Comparison of ENCODE assay signal across 8 mouse cellular contexts in genomic region chr6:30547274-30547645, GRCm38 (mm10). TPM values are rescaled to one million over a fixed set of nuclear protein-coding genes. Genes with fewer than 3 reads are reported as not detected.
DNase-seq lines count a peak whose midpoint lies in the region; ATAC-seq and TF ChIP-seq lines count a peak whose summit lies in the region.

No protein-coding gene starts in this region.

- no peaks in the 10 kb centered on the region for H3K36me3 ChIP-seq in heart, embryonic 12.5 days
- H3K36me3 ChIP-seq in embryonic facial prominence, embryonic 12.5 days = no peaks in the 10 kb centered on the region
- no peaks in the 10 kb centered on the region for H3K36me3 ChIP-seq in intestine, postnatal 0 days (ENCODE audit: control insufficient read depth, insufficient read depth)
- H3K36me3 ChIP-seq in midbrain, embryonic 14.5 days (ENCODE audit: control insufficient read depth, insufficient read depth, low read length) = no peaks in the 10 kb centered on the region

- peak overlapping the region; percentile 55 for H3K4me2 ChIP-seq in heart, embryonic 12.5 days
- H3K4me2 ChIP-seq in embryonic facial prominence, embryonic 12.5 days (replicated peaks) = peak overlapping the region; percentile 36
- peak overlapping the region; percentile 62 for H3K4me2 ChIP-seq in intestine, postnatal 0 days (replicated peaks; ENCODE audit: low read depth)
- peak overlapping the region; percentile 51 for H3K4me2 ChIP-seq in midbrain, embryonic 14.5 days (ENCODE audit: low read length)

- no peak for ATAC-seq in heart, embryonic 12.5 days (ENCODE audit: insufficient number of reproducible peaks, low FRiP score)
- no peak for ATAC-seq in embryonic facial prominence, embryonic 12.5 days (ENCODE audit: insufficient number of reproducible peaks, insufficient read depth, low FRiP score, low TSS enrichment)
- ATAC-seq in intestine, postnatal 0 days = no peak
- peak; percentile 29; the same call in 1 of the 2 replicates for ATAC-seq in midbrain, embryonic 14.5 days (ENCODE audit: low FRiP score, low TSS enrichment)

- DNase-seq in heart, adult 11 months = no peak
- DNase-seq in ZHBTc4 (ENCODE audit: low read depth, low spot score) = peak; percentile 30
- peak; percentile 85 for DNase-seq in midbrain, embryonic 14.5 days
- DNase-seq in ovary, postnatal 10 days (ENCODE audit: low spot score) = no peak
- DNase-seq in right cerebral cortex, postnatal 14 days = no peak

- under 1% methylated on average over 17 of the region's 17 CpGs for WGBS in heart, embryonic 12.5 days
- 0% methylated on average over 17 of the region's 17 CpGs for WGBS in embryonic facial prominence, embryonic 12.5 days
- WGBS in intestine, postnatal 0 days = 1% methylated on average over 17 of the region's 17 CpGs
- under 1% methylated on average over 14 of the region's 17 CpGs for WGBS in midbrain, embryonic 14.5 days

- H3K4me1 ChIP-seq in heart, embryonic 12.5 days (replicated peaks) = peaks cover 58% of the 10 kb centered on the region
- peaks cover 62% of the 10 kb centered on the region for H3K4me1 ChIP-seq in embryonic facial prominence, embryonic 12.5 days
- H3K4me1 ChIP-seq in intestine, postnatal 0 days (replicated peaks; ENCODE audit: control insufficient read depth, insufficient read depth, low read length) = 0 out of 2 replicates have a peak, but pooled peaks cover 3% of the 10 kb centered on the region
- peaks cover 47% of the 10 kb centered on the region for H3K4me1 ChIP-seq in midbrain, embryonic 14.5 days (ENCODE audit: control insufficient read depth, insufficient read depth, low read length)

- H3K9ac ChIP-seq in heart, embryonic 12.5 days = peak overlapping the region; percentile 37; the same call in 1 of the 2 replicates
- H3K9ac ChIP-seq in embryonic facial prominence, embryonic 12.5 days = peak overlapping the region; percentile 46
- no peak overlapping the region for H3K9ac ChIP-seq in intestine, postnatal 0 days (ENCODE audit: low read depth, low read length)
- H3K9ac ChIP-seq in midbrain, embryonic 14.5 days (replicated peaks; ENCODE audit: low read length) = peak overlapping the region; percentile 39

- H3K27me3 ChIP-seq in heart, embryonic 12.5 days (replicated peaks) = no peaks in the 10 kb centered on the region
- no peaks in the 10 kb centered on the region for H3K27me3 ChIP-seq in embryonic facial prominence, embryonic 12.5 days
- H3K27me3 ChIP-seq in intestine, postnatal 0 days (replicated peaks; ENCODE audit: control insufficient read depth, insufficient read depth, low read length) = no peaks in the 10 kb centered on the region
- no peaks in the 10 kb centered on the region for H3K27me3 ChIP-seq in midbrain, embryonic 14.5 days (ENCODE audit: control insufficient read depth, insufficient read depth, low read length)

- 0 out of 2 replicates have a peak overlapping the region, but pooled peaks have one; percentile 16 for H3K4me3 ChIP-seq in heart, embryonic 12.5 days
- H3K4me3 ChIP-seq in embryonic facial prominence, embryonic 12.5 days = no peak overlapping the region
- peak overlapping the region; percentile 28 for H3K4me3 ChIP-seq in intestine, postnatal 0 days (ENCODE audit: low read depth, low read length)
- peak overlapping the region; percentile 20 for H3K4me3 ChIP-seq in midbrain, embryonic 14.5 days (replicated peaks; ENCODE audit: low read depth, low read length)

- no peaks in the 10 kb centered on the region for H3K9me3 ChIP-seq in heart, embryonic 12.5 days (replicated peaks)
- no peaks in the 10 kb centered on the region for H3K9me3 ChIP-seq in embryonic facial prominence, embryonic 12.5 days
- no peaks in the 10 kb centered on the region for H3K9me3 ChIP-seq in intestine, postnatal 0 days (ENCODE audit: control insufficient read depth)
- no peaks in the 10 kb centered on the region for H3K9me3 ChIP-seq in midbrain, embryonic 14.5 days (ENCODE audit: control insufficient read depth, low read length)

- peak overlapping the region; percentile 91 for H3K27ac ChIP-seq in heart, embryonic 12.5 days (ENCODE audit: poor library complexity, severe bottlenecking)
- peak overlapping the region; percentile 97 for H3K27ac ChIP-seq in embryonic facial prominence, embryonic 12.5 days
- H3K27ac ChIP-seq in intestine, postnatal 0 days (ENCODE audit: low read depth, low read length) = no peak overlapping the region
- H3K27ac ChIP-seq in midbrain, embryonic 14.5 days (replicated peaks; ENCODE audit: low read depth, low read length) = peak overlapping the region; percentile 89

- TF ChIP-seq CTCF in intestine, postnatal 0 days (IDR thresholded peaks at IDR 0.05; ENCODE audit: low read depth) = no peak

RNA-seq across cellular contexts. Expression of gene Cpa2, which starts 5.9 kb away (rescaled TPM):
- 5.3 and 6.3 TPM in 2 replicates for polyA plus RNA-seq in heart, embryonic 12.5 days (2016; fragmentation: Nextera tagmentation; extraction: Ambion mirVana)
- 4.2 and 7.6 TPM in 2 replicates for polyA plus RNA-seq in embryonic facial prominence, embryonic 12.5 days (2016; fragmentation: Nextera tagmentation; extraction: Ambion mirVana)
- polyA plus RNA-seq in intestine, postnatal 0 days (2015; fragmentation: Nextera tagmentation; extraction: Ambion mirVana) = 2.9 and 3.3 TPM in 2 replicates
- 8.5 and 8.7 TPM in 2 replicates for polyA plus RNA-seq in midbrain, embryonic 14.5 days (2014; fragmentation: Nextera tagmentation; extraction: Ambion mirVana)

RNA-seq across cellular contexts. Expression of gene Cpa4, which starts 20.9 kb away (rescaled TPM):
- 2.9 and 3.1 TPM in 2 replicates for polyA plus RNA-seq in heart, embryonic 12.5 days (2016; fragmentation: Nextera tagmentation; extraction: Ambion mirVana)
- 0.79 and 1.3 TPM in 2 replicates for polyA plus RNA-seq in embryonic facial prominence, embryonic 12.5 days (2016; fragmentation: Nextera tagmentation; extraction: Ambion mirVana)
- polyA plus RNA-seq in intestine, postnatal 0 days (2015; fragmentation: Nextera tagmentation; extraction: Ambion mirVana) = 0.04 and 0.07 TPM in 2 replicates
- polyA plus RNA-seq in midbrain, embryonic 14.5 days (2014; fragmentation: Nextera tagmentation; extraction: Ambion mirVana) = 0.98 and 1.2 TPM in 2 replicates

RNA-seq across cellular contexts. Expression of gene Ssmem1, which starts 37.6 kb away (rescaled TPM):
- 0.17 and 0.26 TPM in 2 replicates for polyA plus RNA-seq in heart, embryonic 12.5 days (2016; fragmentation: Nextera tagmentation; extraction: Ambion mirVana)
- 0.14 and 0.33 TPM in 2 replicates for polyA plus RNA-seq in embryonic facial prominence, embryonic 12.5 days (2016; fragmentation: Nextera tagmentation; extraction: Ambion mirVana)
- not detected in 2 replicates for polyA plus RNA-seq in intestine, postnatal 0 days (2015; fragmentation: Nextera tagmentation; extraction: Ambion mirVana)
- polyA plus RNA-seq in midbrain, embryonic 14.5 days (2014; fragmentation: Nextera tagmentation; extraction: Ambion mirVana) = 0.38 TPM in 1 of 2 replicates, not detected in the other

RNA-seq across cellular contexts. Expression of gene Tmem209, which starts 37.7 kb away (rescaled TPM):
- 27.5 and 31.1 TPM in 2 replicates for polyA plus RNA-seq in heart, embryonic 12.5 days (2016; fragmentation: Nextera tagmentation; extraction: Ambion mirVana)
- 37.8 and 38.6 TPM in 2 replicates for polyA plus RNA-seq in embryonic facial prominence, embryonic 12.5 days (2016; fragmentation: Nextera tagmentation; extraction: Ambion mirVana)
- 10.2 and 11.2 TPM in 2 replicates for polyA plus RNA-seq in intestine, postnatal 0 days (2015; fragmentation: Nextera tagmentation; extraction: Ambion mirVana)
- polyA plus RNA-seq in midbrain, embryonic 14.5 days (2014; fragmentation: Nextera tagmentation; extraction: Ambion mirVana) = 24.8 and 38.2 TPM in 2 replicates

Comparison
In these comparisons a context has a peak if more than half of its experiments do, and no peak if none do; other contexts are left out.
1. DNase-seq: peak in ZHBTc4 (single experiment) and midbrain, embryonic 14.5 days (single experiment); none in heart, adult 11 months (single experiment), ovary, postnatal 10 days (single experiment) and right cerebral cortex, postnatal 14 days (single experiment).
2. Peak in every context shown above with its lines, with median percentiles within 50 percentile points of each other: H3K4me2 ChIP-seq.